Mouse (Mus musculus) heart, embryonic 15.5 days (tissue): ENCODE measurements around the gene Notum. TPM values are rescaled to one million over a fixed set of nuclear protein-coding genes. Genes with fewer than 3 reads are reported as not detected.

Experiments
- ATAC-seq: fragments of 200-750 bp; cut with Nextera tagmentation; replicated peaks from 2 replicates; pipeline ENCODE4 v1.8.0; 2017; ENCODE audit warnings: low read depth, moderate TSS enrichment; ENCODE audit not compliant: insufficient number of reproducible peaks, insufficient read depth, low FRiP score
- H3K27ac ChIP-seq: fragments of 300-500 bp; sonication (generic); 2 replicates; pipeline ENCODE4 v1.5.1; 2015; ENCODE audit warnings: mild to moderate bottlenecking, inconsistent platforms
- H3K27me3 ChIP-seq: fragments of 300-500 bp; sonication (generic); 2 replicates; pipeline ENCODE4 v1.6.1; 2015; ENCODE audit warnings: inconsistent platforms
- H3K36me3 ChIP-seq: fragments of 300-500 bp; sonication (generic); 2 replicates; pipeline ENCODE4 v1.6.1; 2015; ENCODE audit warnings: mild to moderate bottlenecking, inconsistent platforms
- H3K4me1 ChIP-seq: fragments of 300-500 bp; sonication (generic); replicated peaks from 2 replicates; pipeline ENCODE4 v1.6.1; 2015; ENCODE audit warnings: inconsistent platforms
- H3K4me2 ChIP-seq: fragments of 300-500 bp; sonication (generic); 2 replicates; pipeline ENCODE4 v1.6.1; 2015; ENCODE audit warnings: inconsistent platforms, mild to moderate bottlenecking, moderate library complexity
- H3K4me3 ChIP-seq: fragments of 300-500 bp; sonication (generic); 2 replicates; pipeline ENCODE4 v1.5.1; 2015; ENCODE audit warnings: mild to moderate bottlenecking, inconsistent platforms
- H3K9ac ChIP-seq: fragments of 300-500 bp; sonication (generic); 2 replicates; pipeline ENCODE4 v1.6.1; 2015; ENCODE audit warnings: mild to moderate bottlenecking, inconsistent platforms
- H3K9me3 ChIP-seq: fragments of 300-500 bp; sonication (generic); replicated peaks from 2 replicates; pipeline ENCODE4 v1.6.1; 2016; ENCODE audit warnings: inconsistent platforms
- WGBS: fragments of 180-500 bp; shearing (Covaris S2); methylation state at CpG from one replicate; pipeline ENCODE4 v1.1.7; 2015; ENCODE audit warnings: mixed read lengths; 5-methylcytosine and 5-hydroxymethylcytosine counted together
- polyA plus RNA-seq: library from polyadenylated mRNA; unstranded; fragments of >200 nt; fragmentation: Nextera tagmentation; extraction: Ambion mirVana; gene quantifications from 2 replicates; pipeline ENCODE4 v1.2.1, GENCODE M21; 2015

Notum gene
- polyA plus RNA-seq, 1 experiment from 2014 or later = 1.5 TPM

DNA sequence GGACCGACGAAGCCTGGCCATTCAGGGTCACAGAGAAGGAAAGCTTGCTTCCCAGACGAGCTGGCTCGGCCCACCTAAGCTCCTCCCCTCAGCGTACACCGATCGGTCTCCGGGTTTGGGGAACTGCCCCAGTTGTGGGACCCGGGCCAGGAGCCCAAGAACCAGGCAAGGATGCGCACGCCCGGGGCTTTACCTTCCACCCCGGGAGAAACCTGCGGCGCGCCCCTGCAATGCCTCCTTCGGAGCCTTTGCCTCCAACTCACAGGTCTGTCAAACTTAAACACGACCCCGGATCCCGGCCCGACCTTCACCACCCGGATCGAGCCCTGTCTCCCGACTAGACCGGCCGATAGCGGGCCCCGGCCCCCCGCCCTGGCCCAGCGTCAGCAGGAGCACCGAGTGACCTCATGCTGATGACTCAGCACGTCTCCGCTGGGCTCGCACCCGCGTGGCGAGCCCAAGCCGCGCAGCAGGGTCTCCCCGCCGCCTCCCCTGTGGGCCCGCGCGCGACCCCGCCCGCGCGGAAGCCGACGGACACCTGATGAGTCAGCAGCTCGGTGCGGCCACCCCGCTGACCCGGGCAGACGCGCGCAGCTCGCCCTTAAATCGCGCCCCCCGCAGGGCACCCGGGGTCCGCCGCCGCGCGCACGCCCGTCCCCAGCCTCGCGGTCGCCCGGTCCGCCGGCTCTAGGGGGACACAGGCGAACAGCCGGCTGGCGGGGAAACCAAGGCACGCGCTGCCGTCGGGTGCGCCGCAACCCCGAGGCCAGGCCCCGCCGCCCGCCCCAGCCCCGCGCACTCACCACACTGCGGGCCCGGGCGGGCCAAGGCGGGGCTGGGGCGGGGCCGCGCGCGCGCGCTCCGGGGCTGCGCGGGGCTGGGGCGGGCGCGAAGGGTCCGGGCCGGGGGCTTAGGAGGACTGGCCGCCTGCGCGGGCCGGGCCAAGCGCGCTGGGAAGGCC, 28.1 kb downstream of the Notum start:
- Histone ChIP-seq H3K27me3 (no peaks in the 10 kb centered on the region), H3K4me3 (peak overlapping the region; percentile 95), H3K9ac (peak overlapping the region; percentile 94), H3K27ac (peak overlapping the region; percentile 86), H3K4me2 (peak overlapping the region; percentile 94), H3K36me3 (peaks cover 7% of the 10 kb centered on the region; the same call in 1 of the 2 replicates), H3K9me3 (no peaks in the 10 kb centered on the region), H3K4me1 (peaks cover 44% of the 10 kb centered on the region)
- peak; percentile 80 for ATAC-seq
- WGBS = under 1% methylated on average over 114 of the region's 116 CpGs

DNA sequence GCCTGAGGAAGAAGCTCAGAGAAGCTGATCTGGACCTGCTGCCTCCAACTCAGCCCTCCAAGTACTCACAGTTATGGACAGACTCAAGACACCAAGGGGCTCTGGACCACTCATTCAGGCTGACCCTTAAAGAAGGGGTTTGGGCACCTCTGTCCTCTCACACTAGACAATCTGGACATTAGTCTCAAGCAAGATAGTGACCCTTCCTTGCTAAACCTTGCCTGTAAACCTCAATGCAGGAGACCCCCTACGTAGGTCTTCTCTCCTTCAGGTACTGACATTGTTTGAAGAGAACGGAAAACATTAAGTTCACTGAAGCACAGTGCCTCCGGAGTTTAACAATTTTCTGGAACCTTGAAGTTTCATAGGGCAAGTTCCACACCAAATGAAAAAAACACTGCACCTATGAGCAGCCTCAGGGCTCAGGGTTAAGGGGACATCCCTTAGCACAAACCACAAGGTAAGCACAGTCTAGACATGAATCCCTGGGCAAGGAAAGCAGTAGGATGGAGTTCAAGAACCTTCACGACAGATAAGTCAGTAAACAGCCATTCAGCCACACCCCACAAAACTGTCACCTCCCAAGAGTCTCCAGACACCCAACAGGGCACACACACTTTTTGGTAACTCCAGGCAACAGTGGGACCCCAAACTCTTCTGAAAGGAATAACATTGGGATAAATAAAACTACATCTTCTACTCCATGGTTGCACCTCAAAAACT, 29.1 kb downstream of the Notum start:
- H3K27me3 ChIP-seq = no peaks in the 10 kb centered on the region
- peaks cover 15% of the 10 kb centered on the region for H3K36me3 ChIP-seq
- H3K4me1 ChIP-seq = peaks cover 44% of the 10 kb centered on the region
- no peaks in the 10 kb centered on the region for H3K9me3 ChIP-seq
- peak overlapping the region; percentile 94 for H3K9ac ChIP-seq
- no peak for ATAC-seq
- WGBS = 56% methylated on average over 4 of the region's 4 CpGs
- H3K4me3 ChIP-seq = peak overlapping the region; percentile 95
- H3K27ac ChIP-seq = peak overlapping the region; percentile 86; the same call in 1 of the 2 replicates
- peak overlapping the region; percentile 94 for H3K4me2 ChIP-seq

DNA sequence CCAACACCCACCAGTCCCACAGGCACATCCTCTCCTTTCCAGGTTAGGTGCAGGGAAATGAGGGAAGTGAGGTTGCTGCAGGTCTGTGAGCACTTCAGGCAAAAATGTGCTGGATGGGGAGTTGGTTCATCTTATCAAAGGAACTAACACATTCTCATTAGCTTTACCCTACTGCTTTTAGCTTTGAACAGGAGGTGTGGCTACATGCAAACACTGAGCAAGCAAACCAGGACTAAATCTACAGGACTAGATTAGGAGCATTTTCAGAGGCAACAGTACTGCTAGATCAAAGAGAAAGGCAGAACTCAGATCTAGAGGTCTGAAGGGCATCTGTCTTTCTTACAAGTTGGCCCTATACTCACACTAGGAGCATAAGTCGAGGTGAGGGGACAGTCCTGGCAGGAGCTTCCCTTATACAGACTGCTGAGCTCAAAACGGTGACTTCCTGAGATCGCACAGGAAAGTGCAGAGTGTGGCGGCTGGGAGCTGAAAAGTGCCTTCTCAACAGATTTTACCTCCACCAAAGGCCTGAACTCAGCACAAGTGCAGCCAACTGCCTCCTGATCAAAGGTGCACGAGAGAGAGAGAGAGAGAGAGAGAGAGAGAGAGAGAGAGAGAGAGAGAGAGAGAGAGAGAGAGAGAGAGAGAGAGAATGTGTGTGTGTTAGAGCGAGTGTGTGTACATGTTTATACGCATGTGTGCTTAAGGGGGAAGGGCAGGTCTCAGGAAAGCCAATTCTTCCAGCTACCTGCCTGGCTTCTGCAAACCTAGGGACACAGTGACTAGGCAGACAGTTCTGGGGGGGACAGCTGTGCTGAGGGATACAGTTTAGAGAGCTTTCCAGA, 29.9 kb downstream of the Notum start:
- WGBS = 36% methylated on average over 7 of the region's 7 CpGs
- no peaks in the 10 kb centered on the region for H3K9me3 ChIP-seq
- H3K36me3 ChIP-seq = peaks cover 15% of the 10 kb centered on the region
- no peak for ATAC-seq
- peak overlapping the region; percentile 94 for H3K4me2 ChIP-seq
- peaks cover 44% of the 10 kb centered on the region for H3K4me1 ChIP-seq
- peak overlapping the region; percentile 94; the same call in 1 of the 2 replicates for H3K9ac ChIP-seq
- H3K27me3 ChIP-seq = no peaks in the 10 kb centered on the region
- H3K27ac ChIP-seq = peak overlapping the region; percentile 58
- H3K4me3 ChIP-seq = peak overlapping the region; percentile 95

DNA sequence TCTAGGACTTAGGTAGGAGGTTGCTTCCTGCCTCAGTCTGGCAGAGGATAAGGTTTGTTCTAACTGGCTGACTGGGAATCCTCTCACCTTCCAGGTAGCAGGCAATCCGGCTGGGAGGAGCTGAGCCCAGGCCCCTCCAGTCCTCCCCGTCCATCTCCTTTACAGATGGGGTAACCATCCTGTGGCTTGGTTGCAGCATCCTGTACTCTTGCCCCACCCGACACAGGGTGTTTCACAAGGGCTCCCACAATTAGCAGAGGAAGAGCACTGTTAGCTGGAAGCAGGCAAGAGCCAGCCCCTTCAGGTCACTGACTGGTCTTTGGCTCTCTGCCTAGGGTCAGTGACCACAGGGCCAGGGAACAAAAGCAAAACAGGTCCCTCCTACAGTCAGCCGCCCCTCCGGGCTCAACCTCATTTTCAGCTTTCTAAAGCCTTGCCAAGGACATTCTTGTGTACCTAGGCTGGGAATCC, 30.5 kb downstream of the Notum start:
- H3K36me3 ChIP-seq = peaks cover 15% of the 10 kb centered on the region
- no peak for ATAC-seq
- no peaks in the 10 kb centered on the region for H3K9me3 ChIP-seq
- H3K4me2 ChIP-seq = peak overlapping the region; percentile 94
- H3K27me3 ChIP-seq = no peaks in the 10 kb centered on the region
- peaks cover 48% of the 10 kb centered on the region for H3K4me1 ChIP-seq
- H3K4me3 ChIP-seq = peak overlapping the region; percentile 19
- WGBS = 41% methylated on average over 5 of the region's 5 CpGs
- peak overlapping the region; percentile 32; the same call in 1 of the 2 replicates for H3K9ac ChIP-seq
- peak overlapping the region; percentile 58 for H3K27ac ChIP-seq

DNA sequence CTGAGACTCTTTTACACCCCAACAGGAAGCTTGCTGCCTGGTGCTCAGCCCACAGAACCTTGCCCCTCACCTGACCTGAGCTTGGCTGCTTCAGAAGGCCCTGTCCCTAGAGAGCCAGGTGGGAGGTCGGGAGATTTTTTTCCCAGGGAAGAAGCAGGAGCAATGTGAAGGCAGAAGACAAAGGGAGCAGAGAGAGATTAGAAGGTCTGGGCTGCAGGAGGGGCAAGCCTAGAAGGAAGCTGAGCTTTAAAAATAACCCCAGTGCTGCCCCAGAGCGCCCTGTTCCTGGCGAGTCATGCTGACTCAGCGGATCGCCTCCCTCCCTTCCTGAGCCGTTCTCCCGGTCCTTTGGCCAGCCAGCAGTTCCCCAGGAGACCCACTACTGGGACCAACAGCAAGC, 31.1 kb downstream of the Notum start:
- Histone ChIP-seq H3K27ac (peak overlapping the region; percentile 58), H3K4me1 (peaks cover 53% of the 10 kb centered on the region)

DNA sequence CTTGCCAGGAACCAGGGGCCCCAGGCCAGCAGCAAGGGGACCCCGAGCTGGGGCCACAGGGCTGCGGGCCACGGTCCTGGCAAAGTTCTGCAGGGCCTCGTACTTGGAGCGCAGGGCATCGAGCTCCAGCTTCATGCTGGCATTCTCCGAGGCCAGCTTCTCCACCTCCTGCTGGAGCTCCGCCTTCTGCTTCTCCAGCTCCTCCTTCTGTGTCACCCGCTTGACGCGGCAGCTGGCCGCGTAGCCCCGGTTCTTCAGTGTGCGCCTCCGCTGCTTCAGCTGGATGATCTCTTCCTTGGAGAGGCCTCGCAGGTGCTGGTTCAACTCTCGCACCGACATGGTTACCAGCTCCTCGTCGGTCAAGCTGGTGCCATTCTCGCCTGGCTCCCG, 31.6 kb downstream of the Notum start:
- H3K4me3 ChIP-seq = peak overlapping the region; percentile 19
- H3K36me3 ChIP-seq = peaks cover 15% of the 10 kb centered on the region
- H3K9me3 ChIP-seq = no peaks in the 10 kb centered on the region
- H3K27ac ChIP-seq = peak overlapping the region; percentile 58
- no peaks in the 10 kb centered on the region for H3K27me3 ChIP-seq
- peak overlapping the region; percentile 94 for H3K4me2 ChIP-seq
- WGBS = 70% methylated on average over 23 of the region's 23 CpGs
- no peak for ATAC-seq
- peaks cover 53% of the 10 kb centered on the region for H3K4me1 ChIP-seq
- no peak overlapping the region for H3K9ac ChIP-seq

More for the DNA sequence above, 31.1 kb downstream of the Notum start:
- Histone ChIP-seq H3K27me3 (no peaks in the 10 kb centered on the region), H3K9ac (peak overlapping the region; percentile 32; the same call in 1 of the 2 replicates), H3K4me3 (peak overlapping the region; percentile 19), H3K36me3 (peaks cover 15% of the 10 kb centered on the region), H3K9me3 (no peaks in the 10 kb centered on the region), H3K4me2 (peak overlapping the region; percentile 94)
- 10% methylated on average over 7 of the region's 7 CpGs for WGBS
- no peak for ATAC-seq

DNA sequence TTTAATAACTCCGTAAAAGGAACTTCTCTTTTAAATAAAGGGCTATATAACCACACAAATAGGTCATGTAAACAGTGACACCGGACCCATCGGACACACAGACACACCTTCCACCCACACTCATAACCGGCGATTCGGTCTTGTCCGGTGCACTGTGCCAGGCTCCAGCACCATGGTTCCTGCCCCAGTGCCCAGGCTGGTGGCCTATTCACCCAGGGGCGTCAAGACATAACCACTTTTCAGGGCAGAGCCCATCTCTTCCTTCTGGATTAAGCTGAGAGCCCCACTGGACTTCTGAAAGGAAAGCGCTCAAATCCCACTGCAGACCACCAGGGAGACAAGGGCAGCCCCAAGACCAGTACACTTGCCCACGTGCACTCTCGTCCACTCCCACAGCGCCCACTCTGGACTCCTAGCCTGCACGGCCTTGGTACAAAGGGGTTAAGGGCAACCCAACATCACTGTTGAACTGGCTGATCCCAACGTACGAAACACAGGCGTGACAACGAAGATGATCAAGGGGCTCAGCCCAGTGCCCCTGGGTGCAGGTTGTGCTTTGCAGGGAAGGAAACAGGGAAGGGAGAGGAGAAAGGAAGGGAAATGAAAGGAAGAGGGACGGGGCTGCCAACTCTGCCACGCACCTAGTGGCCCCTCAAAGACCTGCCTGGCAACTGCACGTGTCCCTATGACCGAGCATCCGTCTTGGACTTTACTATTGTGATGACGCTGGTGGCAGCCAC, 32.2 kb downstream of the Notum start:
- WGBS = 88% methylated on average over 23 of the region's 23 CpGs
- Histone ChIP-seq H3K4me3 (0 out of 2 replicates have a peak overlapping the region, but pooled peaks have one; percentile 19), H3K9me3 (no peaks in the 10 kb centered on the region), H3K36me3 (peaks cover 15% of the 10 kb centered on the region), H3K4me1 (peaks cover 54% of the 10 kb centered on the region), H3K4me2 (peak overlapping the region; percentile 94; the same call in 1 of the 2 replicates), H3K27me3 (no peaks in the 10 kb centered on the region), H3K9ac (no peak overlapping the region), H3K27ac (no peak overlapping the region)
- ATAC-seq = no peak

DNA sequence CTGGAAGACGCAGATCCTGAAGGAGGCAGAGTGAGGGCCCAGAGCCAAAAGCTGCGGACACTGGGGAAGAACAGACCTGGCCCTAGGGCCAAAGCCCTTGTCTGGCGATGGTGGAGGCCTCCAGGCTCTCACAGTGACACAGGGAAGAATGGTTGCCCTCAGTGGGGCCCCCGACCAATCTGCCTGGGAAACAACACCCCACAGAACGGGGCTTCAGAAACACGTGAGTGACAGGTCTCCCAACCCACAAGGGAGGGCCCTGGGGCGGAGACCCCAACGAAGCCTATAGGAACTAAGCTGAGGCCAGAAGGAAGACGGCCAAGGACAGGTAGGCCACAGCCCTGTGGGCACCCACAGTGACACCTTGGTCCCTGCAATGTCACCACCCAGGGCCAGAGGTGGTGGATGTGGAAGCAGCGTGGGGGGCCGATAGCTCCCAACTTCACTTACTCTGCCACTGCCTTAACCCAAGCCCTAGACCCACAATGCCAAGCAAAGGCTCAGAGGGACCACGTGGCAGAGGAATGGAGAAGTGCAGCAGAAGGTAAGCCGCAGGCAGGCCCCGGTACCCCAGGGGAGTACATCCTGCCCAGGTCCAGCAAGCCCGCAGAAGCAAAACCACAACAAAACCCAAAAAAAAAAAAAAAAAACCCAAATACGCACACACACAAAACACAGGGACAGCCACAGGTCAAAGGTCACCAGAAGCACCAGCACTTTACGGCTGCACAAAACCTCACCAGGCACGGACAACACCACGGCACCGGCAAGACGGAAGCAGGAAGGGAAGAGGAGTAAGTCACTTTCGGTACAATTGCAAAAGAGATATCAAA, 33.3 kb downstream of the Notum start:
- Histone ChIP-seq H3K4me1 (peaks cover 54% of the 10 kb centered on the region), H3K4me2 (no peak overlapping the region)
- ATAC-seq = no peak

DNA sequence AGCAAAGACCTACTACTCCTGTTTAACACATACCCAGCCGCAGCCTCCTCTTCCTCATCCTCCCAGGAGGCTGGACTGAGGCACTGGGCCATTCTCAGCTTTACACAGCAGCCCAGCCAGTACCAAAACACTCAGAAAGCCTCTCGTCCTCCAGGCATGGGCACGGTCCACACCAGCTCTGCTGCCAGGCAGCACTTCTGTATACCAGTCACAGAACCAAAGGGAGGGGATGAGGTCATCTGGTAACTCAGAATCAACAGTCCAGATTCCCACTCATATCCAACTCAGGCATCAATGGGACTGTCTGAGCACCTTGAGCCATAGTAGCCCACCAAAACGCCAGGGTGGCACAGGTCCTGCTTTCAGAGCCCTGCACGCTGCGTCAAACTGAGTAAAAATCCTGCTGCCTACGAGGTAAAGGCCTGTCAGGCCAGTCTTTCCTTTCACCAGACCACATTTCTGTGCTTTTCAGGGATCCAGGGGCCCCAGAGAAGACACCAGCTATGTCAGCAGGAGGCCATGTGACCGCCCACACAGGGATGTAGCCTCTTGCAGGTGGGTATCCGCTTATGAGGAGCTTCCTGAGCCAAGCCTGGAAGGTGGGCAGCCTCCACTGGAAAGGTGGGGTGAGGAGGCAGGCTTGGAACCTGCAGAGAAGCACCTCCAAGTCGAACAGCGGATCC, 34.0 kb downstream of the Notum start:
- 84% methylated on average over 11 of the region's 11 CpGs for WGBS
- Histone ChIP-seq H3K36me3 (peaks cover 16% of the 10 kb centered on the region), H3K9me3 (no peaks in the 10 kb centered on the region), H3K4me3 (no peak overlapping the region), H3K4me2 (no peak overlapping the region), H3K27me3 (no peaks in the 10 kb centered on the region), H3K9ac (no peak overlapping the region), H3K4me1 (peaks cover 47% of the 10 kb centered on the region), H3K27ac (no peak overlapping the region)
- ATAC-seq = no peak

More for the DNA sequence above, 33.3 kb downstream of the Notum start:
- 80% methylated on average over 22 of the region's 22 CpGs for WGBS
- Histone ChIP-seq H3K36me3 (peaks cover 15% of the 10 kb centered on the region), H3K9me3 (no peaks in the 10 kb centered on the region), H3K4me3 (no peak overlapping the region), H3K9ac (no peak overlapping the region), H3K27ac (no peak overlapping the region), H3K27me3 (no peaks in the 10 kb centered on the region)
